In the genomic region with DNA sequence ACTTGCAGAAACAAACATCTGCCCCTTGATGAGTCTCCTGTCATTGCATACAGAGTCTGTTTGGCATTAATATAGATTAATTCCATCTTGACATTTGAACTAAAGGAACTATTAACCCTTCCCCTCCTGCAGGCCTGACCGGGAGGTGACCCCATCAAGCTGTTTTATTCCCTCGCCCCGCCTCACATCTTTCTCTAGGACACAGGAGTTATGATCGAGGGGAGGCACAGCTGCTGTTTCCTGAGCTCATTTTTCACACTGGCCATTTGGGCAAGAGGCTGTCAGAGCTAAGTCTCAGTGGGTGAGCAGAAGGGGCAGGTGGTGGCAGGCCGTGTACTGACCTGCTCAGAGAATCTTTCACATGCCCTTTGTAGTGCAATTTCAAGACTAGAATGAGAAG, we compare ENCODE assay signal across 12 mouse cellular contexts. TPM values are rescaled to one million over a fixed set of nuclear protein-coding genes. Genes with fewer than 3 reads are reported as not detected.
DNase-seq lines count a peak whose midpoint lies in the region; ATAC-seq and TF ChIP-seq lines count a peak whose summit lies in the region.
"Had no signal": no experiment of that assay in that cellular context is flagged by ENCODE, and none has a peak within 500 bp of the region (broad histone marks: within the 10 kb centered on the region; RNA-seq: fewer than 3 reads in every experiment).

No protein-coding gene starts in this region.

- ATAC-seq in embryonic facial prominence, embryonic 14.5 days (ENCODE audit: low read depth): peak; percentile 47; the same call in 1 of the 2 replicates
- ATAC-seq: forebrain, embryonic 16.5 days had no signal

- H3K4me3 ChIP-seq in left cerebral cortex, adult 2 months: no peak overlapping the region
- no peak overlapping the region for H3K4me3 ChIP-seq in embryonic facial prominence, embryonic 14.5 days (ENCODE audit: low read depth, low read length)
- no peak overlapping the region for H3K4me3 ChIP-seq in heart, embryonic 10.5 days

- TF ChIP-seq CTCF in left cerebral cortex, adult 2 months (IDR thresholded peaks at IDR 0.05): no peak

- peak; percentile 39 for DNase-seq in cerebellum, adult 11 months
- no peak for DNase-seq in cerebellum, postnatal 4 days (ENCODE audit: low spot score in 2 of 2)
- peak; percentile 18 for DNase-seq in left cerebral cortex, postnatal 4 days
- no peak for DNase-seq in left cerebral cortex, adult 2 months (ENCODE audit: extremely low spot score in 1 of 2, low spot score in 2 of 2)
- DNase-seq in embryonic facial prominence, embryonic 14.5 days (ENCODE audit: low spot score): peak; percentile 69
- DNase-seq in retina, embryonic 14.5 days (ENCODE audit: low spot score): peak; percentile 63
- no peak for DNase-seq in heart, embryonic 10.5 days (ENCODE audit: low spot score)
- no peak for DNase-seq in adrenal gland, adult (ENCODE audit: inconsistent age in 2 of 2, low spot score in 1 of 2)
- DNase-seq: kidney, adult 9 months; lung, postnatal 4 days had no signal

- intact Hi-C loops in left cerebral cortex, postnatal 4 days (cut with DNase I): no loop called here
- intact Hi-C loops in left cerebral cortex, adult 2 months (cut with DNase I): no loop called here

- no peak overlapping the region for H3K9ac ChIP-seq in embryonic facial prominence, embryonic 14.5 days (ENCODE audit: low read depth, low read length)
- H3K9ac ChIP-seq: liver, embryonic 14.5 days had no signal

- WGBS in embryonic facial prominence, embryonic 14.5 days: 15% methylated on average over 5 of the region's 5 CpGs
- 55% methylated on average over 5 of the region's 5 CpGs for WGBS in heart, embryonic 10.5 days

- no peaks in the 10 kb centered on the region for H3K27me3 ChIP-seq in embryonic facial prominence, embryonic 14.5 days (replicated peaks; ENCODE audit: control insufficient read depth, insufficient read depth, low read length)
- H3K27me3 ChIP-seq in heart, embryonic 10.5 days (ENCODE audit: insufficient read depth, poor library complexity, severe bottlenecking): no peaks in the 10 kb centered on the region

- H3K9me3 ChIP-seq in embryonic facial prominence, embryonic 14.5 days (ENCODE audit: control insufficient read depth, low read length): no peaks in the 10 kb centered on the region
- no peaks in the 10 kb centered on the region for H3K9me3 ChIP-seq in heart, embryonic 10.5 days

- H3K4me2 ChIP-seq in embryonic facial prominence, embryonic 14.5 days (ENCODE audit: low read depth, low read length): no peak overlapping the region

- H3K36me3 ChIP-seq in embryonic facial prominence, embryonic 14.5 days (ENCODE audit: control insufficient read depth, insufficient read depth, low read length): no peaks in the 10 kb centered on the region
- no peaks in the 10 kb centered on the region for H3K36me3 ChIP-seq in heart, embryonic 10.5 days

- no peak overlapping the region for H3K27ac ChIP-seq in left cerebral cortex, adult 2 months
- H3K27ac ChIP-seq in embryonic facial prominence, embryonic 14.5 days (replicated peaks; ENCODE audit: low read depth, low read length): no peak overlapping the region
- H3K27ac ChIP-seq in heart, embryonic 10.5 days: no peak overlapping the region
- H3K27ac ChIP-seq: liver, embryonic 14.5 days had no signal

- H3K4me1 ChIP-seq in embryonic facial prominence, embryonic 14.5 days (ENCODE audit: control insufficient read depth, insufficient read depth, low read length): no peaks in the 10 kb centered on the region
- no peaks in the 10 kb centered on the region for H3K4me1 ChIP-seq in heart, embryonic 10.5 days

RNA-seq across cellular contexts. Expression of a gene that starts 41.6 kb away (rescaled TPM):
- total RNA-seq in left cerebral cortex, postnatal 4 days (2021): under 1 TPM in 1 of 2 experiments, not detected in 1; 0.08 TPM
- total RNA-seq in left cerebral cortex, adult 2 months (2021): not detected
- 0.78 and 1.3 TPM in 2 replicates for polyA plus RNA-seq in embryonic facial prominence, embryonic 14.5 days (2014; fragmentation: Nextera tagmentation; extraction: Ambion mirVana)
- 0.28 and 0.59 TPM in 2 replicates for polyA plus RNA-seq in heart, embryonic 10.5 days (2016; fragmentation: Nextera tagmentation; extraction: Ambion mirVana)
- polyA plus RNA-seq: liver, embryonic 14.5 days had no signal

RNA-seq across cellular contexts. Expression of a gene that starts 58.5 kb away (rescaled TPM):
- total RNA-seq in left cerebral cortex, postnatal 4 days (2021): 10 to 100 TPM; 45.5 to 51.4 TPM
- total RNA-seq in left cerebral cortex, adult 2 months (2021): 10 to 100 TPM; 67.7 to 72.5 TPM
- 32.0 and 34.1 TPM in 2 replicates for polyA plus RNA-seq in embryonic facial prominence, embryonic 14.5 days (2014; fragmentation: Nextera tagmentation; extraction: Ambion mirVana)
- polyA plus RNA-seq in heart, embryonic 10.5 days (2016; fragmentation: Nextera tagmentation; extraction: Ambion mirVana): 31.3 and 32.3 TPM in 2 replicates

Comparison
In these comparisons a context has a peak if more than half of its experiments do, and no peak if none do; other contexts are left out.
1. DNase-seq: peak in cerebellum, adult 11 months (single experiment), left cerebral cortex, postnatal 4 days (single experiment), embryonic facial prominence, embryonic 14.5 days (single experiment) and retina, embryonic 14.5 days (single experiment); none in cerebellum, postnatal 4 days (0 of 2), left cerebral cortex, adult 2 months (0 of 2), heart, embryonic 10.5 days (single experiment) and adrenal gland, adult (0 of 2).